Mouse (Mus musculus): ENCODE measurements around the gene Simc1. TPM values are rescaled to one million over a fixed set of nuclear protein-coding genes. Genes with fewer than 3 reads are reported as not detected.
A peak's percentile ranks its signal among the peaks of the same experiment; 100 is the strongest.
"Not testable (repeated sequence)": the region's sequence is repeated elsewhere in the genome, so short reads cannot be mapped to it uniquely, and the experiment has no call there.

Simc1 gene
- 18.5 and 21.9 TPM in 2 replicates for total RNA-seq (2017)

DNA sequence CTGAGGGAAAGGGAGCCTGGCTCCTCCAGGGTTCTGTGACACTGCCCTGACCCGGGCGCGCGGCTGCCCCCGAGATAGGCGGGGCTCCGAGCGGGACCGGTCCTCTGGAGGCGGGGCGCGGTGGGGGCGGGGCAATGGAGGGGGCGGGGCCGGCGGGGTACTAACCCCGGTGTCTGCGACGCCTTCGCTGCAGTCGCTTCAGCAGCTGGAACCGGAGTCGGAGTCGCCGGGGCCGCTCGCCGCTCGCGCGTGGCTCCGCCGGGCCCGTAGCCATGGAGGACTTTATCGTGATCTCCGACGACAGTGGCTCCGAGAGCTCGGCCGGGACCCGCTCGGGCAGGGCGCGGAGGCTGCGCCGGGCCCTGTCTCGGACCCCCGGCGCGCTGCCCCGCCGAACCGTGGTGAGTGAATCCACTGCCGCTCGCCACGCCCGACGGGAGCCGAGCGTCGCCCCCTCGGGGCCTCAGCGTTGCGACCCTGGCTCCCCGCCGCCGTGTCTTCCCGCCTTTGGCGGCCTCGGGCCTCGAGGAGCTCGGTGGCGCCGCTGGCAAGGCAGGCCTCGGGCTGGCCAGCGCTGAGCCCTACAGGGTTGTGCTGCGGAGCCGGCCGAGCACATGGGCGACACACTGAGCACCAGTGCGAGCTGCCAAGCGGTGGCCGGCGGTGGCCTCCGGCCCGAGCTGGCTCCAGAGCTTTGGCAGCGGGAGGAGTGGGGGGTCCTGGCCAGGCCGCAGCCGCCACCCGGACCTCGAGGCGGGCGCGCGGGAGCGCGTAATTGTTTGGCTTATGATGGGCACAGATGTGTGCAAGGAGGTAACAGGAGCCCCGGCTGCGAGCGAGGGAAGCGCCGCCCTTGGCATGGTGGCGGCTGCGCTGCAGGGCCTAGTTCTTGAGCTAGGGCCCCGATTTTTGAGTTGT is at the start of gene Simc1:
TSS of gene Simc1 (plus strand) at position 176 of the 918 bp plus-strand sequence.
- peak; percentile 84 for ATAC-seq (ENCODE audit: extremely low read depth, insufficient number of reproducible peaks, low FRiP score, poor library complexity, severe bottlenecking)

DNA sequence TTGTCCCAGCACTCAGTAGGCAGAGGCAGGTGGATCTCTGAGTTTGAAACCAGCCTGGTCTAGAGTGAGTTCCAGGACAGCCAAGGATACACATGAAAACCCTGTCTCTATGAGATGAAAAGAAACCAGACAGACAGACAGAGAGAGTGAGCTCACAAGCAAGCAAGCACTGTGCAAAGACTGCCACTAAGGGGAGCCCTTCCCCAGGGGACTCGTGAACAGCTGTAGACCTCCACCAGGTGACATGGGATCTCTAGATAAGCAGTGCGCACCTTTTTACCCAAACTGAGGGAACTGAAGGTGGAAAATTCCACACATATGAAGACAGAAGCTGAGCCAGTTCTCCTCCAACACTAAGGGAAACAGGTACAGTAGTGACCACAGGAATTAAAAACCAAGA is 46.5 kb upstream of the Simc1 start:
- ATAC-seq (ENCODE audit: extremely low read depth, insufficient number of reproducible peaks, low FRiP score, poor library complexity, severe bottlenecking) = 0 out of 2 replicates have a peak, but pooled peaks have one; percentile 42

DNA sequence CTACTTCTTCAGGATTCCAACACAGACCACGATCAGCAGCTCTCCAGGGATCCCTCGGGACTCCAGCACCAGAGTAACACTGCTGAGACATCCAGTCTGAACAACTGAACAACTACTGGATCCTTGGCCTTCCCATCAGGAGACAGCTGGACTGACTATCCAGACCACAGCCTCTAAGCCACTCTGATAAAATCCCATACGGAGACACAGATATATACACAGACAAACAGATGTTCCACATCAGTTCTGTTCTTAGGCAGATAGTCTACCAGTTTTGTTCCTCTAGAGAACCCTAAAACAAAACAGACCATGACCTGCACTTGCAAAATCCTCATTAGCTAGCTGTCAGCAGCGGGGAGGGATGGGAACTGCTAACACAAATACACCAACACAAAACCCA is 44.3 kb upstream of the Simc1 start:
- no peak for ATAC-seq (ENCODE audit: extremely low read depth, insufficient number of reproducible peaks, low FRiP score, poor library complexity, severe bottlenecking)

DNA sequence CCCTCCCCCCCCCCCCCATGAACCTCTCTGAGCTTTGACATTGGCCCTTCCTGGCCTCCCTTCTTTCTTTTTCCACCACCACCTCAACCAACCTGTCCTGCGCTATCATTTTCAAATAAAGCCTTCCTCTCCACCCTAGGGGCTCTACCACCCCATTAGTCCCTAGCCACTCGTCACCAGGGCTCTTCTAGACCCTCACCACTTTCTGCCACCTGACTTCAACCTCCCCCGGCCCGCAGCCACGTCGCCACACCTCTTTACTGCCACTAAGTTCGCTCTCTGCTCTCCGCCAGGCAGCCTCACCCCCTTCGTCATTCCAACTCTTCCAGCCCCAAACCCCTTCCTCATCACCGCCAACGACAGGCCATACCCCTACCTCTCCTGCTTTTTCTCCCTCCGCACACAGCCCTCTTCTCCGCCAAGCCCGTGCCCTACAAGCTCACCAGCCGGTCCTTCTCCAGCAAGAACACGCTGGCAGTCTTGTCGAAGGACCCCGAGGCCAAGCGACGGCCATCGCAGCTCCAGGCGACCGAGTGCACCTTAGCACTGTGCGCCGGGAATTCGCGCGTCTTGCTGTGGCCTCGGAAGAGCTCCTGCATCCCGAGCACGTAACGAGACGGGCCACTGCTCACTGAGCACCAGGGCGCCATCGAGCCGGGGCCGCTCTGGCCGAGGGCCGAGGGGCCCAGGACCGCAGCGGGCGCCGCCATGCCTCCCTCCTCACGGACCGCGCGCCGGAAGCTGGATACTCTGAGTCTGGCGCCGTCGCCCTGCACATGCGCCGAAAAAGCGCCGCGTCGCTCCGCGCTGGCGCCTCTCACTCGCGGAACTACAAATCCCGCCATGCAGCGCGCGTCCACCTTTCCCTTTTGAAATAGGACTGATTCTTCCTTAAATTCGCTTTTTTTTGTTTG is 35.2 kb upstream of the Simc1 start, which contains the start of gene Thoc3:
TSS of gene Thoc3 (minus strand) at position 752 of the 914 bp plus-strand sequence.
- peak; percentile 88 for ATAC-seq (ENCODE audit: extremely low read depth, insufficient number of reproducible peaks, low FRiP score, poor library complexity, severe bottlenecking)

DNA sequence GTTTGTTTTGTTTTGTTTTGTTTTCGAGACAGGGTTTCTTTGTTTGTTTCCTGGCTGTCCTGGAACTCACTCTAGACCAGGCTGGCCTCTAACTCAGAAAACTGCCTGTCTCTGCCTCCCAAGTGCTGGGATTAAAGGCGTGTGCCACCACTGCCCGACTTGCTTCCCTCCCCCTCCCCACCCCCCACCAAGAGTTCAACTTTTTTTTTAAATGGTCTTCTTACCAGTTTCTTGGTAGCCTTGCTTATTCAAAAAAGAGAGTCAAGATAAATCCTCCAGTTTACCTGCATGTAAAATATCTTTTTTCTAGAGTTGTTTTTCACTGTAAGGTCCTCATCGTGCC is 34.6 kb upstream of the Simc1 start:
- ATAC-seq (ENCODE audit: extremely low read depth, insufficient number of reproducible peaks, low FRiP score, poor library complexity, severe bottlenecking) = no peak

DNA sequence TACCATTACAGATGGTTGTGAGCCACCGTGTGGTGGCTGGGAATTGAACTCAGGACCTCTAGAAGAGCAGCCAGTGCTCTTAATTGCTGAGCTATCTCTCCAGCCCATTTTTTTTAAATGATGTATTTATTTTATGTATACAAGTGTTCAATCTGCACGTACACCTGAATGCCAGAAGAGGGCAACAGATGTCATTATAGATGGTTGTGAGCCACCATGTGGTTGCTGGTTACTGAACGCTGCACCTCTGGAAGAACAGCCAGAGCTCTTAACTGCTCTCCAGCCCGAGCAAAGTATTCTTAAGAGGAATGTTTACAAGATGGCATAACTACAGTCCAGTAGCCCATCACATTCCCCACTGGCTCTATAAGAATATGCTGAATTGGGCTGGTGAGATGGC is 31.6 kb upstream of the Simc1 start:
- no peak for ATAC-seq (ENCODE audit: extremely low read depth, insufficient number of reproducible peaks, low FRiP score, poor library complexity, severe bottlenecking)

DNA sequence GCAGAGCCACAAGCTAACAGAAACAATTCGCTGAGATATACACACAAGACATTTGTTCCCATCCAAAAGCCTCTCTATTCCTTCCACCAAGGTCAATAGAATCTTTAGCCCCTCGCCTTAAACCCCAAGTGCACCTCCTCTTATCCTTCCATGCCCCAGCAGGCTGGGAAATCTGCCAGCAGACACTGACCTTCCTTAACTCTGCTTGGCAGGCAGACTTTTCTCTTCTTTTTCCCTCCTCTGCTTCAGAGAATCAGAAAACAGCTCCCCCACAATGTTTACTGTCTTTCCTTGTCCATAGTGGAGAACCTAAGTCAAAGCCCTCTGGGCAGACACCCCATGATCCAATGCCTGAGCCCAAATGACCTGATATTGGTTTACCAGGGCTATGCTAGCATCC is 28.6 kb upstream of the Simc1 start:
- ATAC-seq (ENCODE audit: extremely low read depth, insufficient number of reproducible peaks, low FRiP score, poor library complexity, severe bottlenecking) = no peak

DNA sequence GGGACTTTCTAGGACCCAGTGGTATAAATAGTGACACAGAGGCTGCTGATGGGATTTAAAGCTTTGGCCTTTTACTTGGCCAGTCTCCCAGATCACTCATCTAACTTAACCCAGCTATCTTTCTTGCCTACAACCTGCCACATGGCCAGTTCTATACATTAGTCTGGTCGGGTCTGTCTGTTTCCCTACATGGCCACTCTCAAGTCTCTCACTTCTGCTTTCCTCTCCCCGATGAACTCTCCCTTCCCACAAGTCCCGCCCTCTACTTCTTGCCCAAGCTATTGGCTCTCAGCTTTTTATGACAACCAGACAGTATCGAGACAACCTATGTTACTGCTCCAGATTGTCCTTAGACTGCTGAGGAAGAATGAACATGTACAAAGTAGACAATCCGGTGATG is 27.9 kb upstream of the Simc1 start:
- ATAC-seq (ENCODE audit: extremely low read depth, insufficient number of reproducible peaks, low FRiP score, poor library complexity, severe bottlenecking) = peak; percentile 95

DNA sequence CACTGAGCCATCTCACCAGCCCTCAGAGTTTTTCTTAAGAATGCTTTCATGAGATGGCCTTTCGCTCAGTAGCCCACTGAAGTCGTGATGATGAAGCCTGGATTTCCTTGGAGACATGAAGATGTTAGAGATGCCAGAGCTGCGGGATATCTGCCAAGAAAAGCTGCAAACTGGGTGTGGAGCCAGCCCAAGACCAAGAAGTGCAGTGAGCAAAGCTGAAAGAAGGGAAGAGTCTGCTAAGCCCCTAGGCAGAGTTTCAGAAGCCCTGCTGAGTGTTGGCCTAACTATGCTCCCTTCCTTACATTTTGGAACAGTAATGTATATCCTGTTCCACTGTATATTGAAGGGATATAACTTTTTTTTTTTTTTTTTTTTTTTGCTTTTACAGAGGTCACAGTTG is 24.3 kb upstream of the Simc1 start:
- ATAC-seq (ENCODE audit: extremely low read depth, insufficient number of reproducible peaks, low FRiP score, poor library complexity, severe bottlenecking) = no peak

DNA sequence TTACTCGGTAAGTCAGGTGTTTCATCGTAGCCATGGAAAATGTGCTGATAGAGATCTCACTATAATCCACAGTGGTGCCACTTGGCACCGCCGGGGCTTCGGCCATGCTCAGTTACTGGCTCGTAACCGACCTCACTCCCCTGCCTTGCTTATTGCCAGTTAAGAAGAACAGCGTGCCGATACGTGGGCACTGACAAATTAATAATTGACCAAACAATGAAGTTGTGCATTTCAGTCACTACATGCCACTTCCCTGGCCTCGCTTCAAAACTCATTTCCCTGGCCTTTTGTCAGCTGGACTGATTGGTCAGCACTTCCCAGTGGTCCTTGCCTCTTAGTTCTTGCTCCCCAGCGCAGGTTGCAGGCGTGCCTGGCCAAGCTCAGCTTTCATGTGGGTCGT is 22.1 kb upstream of the Simc1 start:
- ATAC-seq (ENCODE audit: extremely low read depth, insufficient number of reproducible peaks, low FRiP score, poor library complexity, severe bottlenecking) = no peak

DNA sequence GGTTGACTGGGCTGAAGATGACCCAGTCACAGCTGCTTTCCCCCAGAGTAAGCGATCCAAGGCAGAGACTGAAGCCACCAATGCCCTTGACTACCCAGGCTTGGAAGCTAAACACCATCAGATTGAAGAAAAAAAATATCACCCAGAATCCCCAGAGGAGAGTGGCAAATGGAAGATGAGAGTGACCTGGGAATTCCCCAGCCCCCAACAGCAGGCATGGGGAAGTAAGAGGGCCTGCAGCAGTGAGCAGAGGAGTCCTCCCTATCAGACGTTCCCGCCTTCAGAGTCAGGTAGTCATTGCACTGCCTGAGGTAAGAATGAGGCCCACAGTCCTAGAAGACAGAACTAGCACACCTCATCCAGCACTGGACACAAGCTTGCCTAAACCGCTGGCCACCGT is 13.2 kb upstream of the Simc1 start:
- ATAC-seq (ENCODE audit: extremely low read depth, insufficient number of reproducible peaks, low FRiP score, poor library complexity, severe bottlenecking) = no peak

DNA sequence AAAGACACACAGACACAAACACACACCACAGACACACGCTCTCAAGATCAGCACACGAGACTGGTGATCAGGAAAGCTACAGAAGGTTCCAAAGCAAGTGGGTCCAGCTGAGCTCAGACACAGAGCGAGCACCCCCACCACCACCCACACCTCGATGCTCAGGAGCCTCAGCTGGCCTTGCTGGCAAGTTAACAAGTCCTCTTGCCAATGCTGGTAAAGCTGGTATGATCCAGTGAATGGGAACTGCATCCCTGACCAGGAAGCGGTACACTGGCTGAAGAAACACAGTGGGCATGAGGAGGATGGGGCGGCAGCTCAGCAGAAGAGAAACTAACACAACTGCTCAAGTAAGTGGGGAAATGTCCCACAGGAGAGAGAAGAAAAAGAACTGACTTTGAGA is 12.2 kb upstream of the Simc1 start:
- no peak for ATAC-seq (ENCODE audit: extremely low read depth, insufficient number of reproducible peaks, low FRiP score, poor library complexity, severe bottlenecking)

DNA sequence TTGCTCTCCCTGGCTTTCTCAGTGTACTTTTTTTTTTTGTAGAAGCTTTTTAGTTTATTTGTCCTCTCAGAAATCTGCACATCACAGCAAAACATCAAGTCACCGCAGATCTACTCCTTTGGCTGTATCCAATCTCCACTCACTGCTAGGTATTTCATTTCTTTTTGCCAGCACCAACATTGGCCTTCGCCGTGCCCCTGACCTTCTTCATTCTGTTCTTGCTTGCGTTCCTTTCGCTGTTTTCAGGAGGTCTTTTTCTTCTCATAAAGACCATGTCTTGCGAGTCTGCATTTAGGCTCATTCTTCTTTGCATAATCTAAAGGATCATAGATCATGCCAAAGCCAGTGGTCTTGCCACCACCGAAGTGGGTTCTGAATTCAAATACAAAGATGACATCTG is 4.0 kb upstream of the Simc1 start:
- not testable (repeated sequence) for ATAC-seq (ENCODE audit: extremely low read depth, insufficient number of reproducible peaks, low FRiP score, poor library complexity, severe bottlenecking)

DNA sequence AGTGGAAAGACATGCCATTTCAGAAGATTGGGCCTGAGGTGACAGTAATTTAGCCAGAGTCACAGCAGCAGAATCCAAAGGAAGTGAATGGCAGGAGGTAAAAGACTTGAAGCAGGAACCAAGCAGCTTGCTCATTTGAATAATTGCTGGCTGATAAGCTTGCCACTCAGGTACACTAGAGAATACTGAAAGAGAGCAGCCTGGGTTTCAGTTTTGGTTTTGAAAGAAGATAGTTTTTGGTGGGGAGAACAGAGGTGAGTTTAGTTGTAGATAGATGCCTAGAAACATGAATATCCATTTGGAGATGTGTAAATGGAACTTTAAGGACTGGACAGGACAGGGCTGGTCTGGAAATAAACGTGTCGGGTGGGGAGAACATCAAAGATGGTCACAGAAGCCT is 2.2 kb upstream of the Simc1 start:
- ATAC-seq (ENCODE audit: extremely low read depth, insufficient number of reproducible peaks, low FRiP score, poor library complexity, severe bottlenecking) = no peak; the same call in 1 of the 2 replicates

DNA sequence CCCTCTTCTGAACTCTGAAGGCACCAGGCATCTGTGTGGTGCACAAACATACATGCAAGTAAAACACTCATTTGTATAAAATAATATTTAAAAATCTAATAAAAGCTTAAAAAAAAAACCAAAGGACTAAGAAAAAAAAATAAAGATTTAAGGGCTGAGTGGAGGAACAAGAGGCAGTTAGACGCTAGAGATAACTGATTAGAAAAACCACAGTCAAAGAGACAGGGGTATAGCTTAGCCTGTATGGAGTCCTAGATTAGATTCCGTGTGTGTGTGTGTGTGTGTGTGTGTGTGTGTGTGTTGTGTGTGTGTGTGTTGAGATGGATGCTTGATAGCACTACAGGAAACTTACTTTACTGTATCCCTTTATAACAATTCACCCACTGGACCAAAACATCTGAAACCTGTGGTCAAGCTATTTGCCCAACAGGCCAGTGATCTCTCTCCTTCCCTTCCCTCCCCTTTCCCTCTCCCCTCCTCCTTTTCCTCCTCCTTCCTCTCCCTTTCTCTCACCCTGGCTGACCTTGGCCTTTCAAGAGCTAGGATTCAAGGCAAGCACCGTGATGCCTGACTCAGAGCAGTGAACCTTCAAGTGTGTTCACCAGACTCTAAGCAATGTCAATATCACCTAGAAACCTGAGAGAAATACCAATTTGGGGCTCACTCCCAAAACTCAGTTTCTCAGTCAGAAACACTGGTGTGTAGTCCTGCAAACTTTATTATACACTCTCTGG is 1.5 kb upstream of the Simc1 start:
- no peak for ATAC-seq (ENCODE audit: extremely low read depth, insufficient number of reproducible peaks, low FRiP score, poor library complexity, severe bottlenecking)

DNA sequence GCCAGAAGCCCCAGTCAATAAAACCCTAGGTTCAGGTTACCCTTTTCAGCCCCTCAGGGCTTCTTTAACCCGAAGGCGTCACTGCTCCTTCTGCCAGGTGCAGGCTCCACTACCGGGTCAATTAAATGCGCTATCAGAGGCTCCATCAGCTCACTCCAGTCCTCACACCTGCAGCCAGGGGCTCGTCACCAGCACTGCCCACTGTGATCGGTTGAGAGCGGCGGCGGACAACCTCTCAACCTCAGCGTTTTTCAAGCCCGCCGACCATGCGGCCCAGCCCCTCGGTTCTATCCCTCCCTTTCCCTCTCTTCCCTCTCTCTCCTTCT is 338 bp upstream of the Simc1 start:
- ATAC-seq (ENCODE audit: extremely low read depth, insufficient number of reproducible peaks, low FRiP score, poor library complexity, severe bottlenecking) = peak; percentile 15; the same call in 1 of the 2 replicates

DNA sequence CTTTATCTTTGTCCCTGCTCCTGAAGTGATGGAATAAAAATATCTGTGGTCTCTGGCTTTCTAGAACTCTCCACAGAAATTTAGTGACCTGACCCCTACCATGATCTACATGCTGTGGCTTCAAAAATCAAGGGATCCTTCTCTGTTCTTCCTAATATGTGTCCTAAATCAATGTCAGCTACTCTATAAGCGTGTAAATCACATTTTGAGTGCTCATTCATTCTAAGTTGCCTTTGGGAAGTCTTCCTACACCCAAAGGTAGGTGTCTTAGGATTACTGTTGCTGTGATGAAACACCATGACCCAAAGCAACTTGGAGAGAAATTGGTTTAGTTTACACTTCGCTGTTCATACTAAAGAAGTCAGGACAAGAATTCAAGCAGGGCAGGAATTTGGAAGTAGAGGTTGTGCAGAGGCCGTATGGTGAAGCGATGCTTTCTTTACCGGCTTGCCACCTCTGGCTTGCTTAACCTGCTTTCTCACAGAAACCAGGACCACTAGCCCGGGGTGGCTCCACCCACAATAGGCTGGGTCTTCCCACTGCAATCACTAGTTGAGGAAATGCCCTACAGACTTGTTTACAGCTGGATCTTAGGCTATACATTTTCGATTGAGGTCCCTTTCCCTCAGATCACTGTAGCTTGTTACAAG is 1.2 kb downstream of the Simc1 start:
- no peak for ATAC-seq (ENCODE audit: extremely low read depth, insufficient number of reproducible peaks, low FRiP score, poor library complexity, severe bottlenecking)

DNA sequence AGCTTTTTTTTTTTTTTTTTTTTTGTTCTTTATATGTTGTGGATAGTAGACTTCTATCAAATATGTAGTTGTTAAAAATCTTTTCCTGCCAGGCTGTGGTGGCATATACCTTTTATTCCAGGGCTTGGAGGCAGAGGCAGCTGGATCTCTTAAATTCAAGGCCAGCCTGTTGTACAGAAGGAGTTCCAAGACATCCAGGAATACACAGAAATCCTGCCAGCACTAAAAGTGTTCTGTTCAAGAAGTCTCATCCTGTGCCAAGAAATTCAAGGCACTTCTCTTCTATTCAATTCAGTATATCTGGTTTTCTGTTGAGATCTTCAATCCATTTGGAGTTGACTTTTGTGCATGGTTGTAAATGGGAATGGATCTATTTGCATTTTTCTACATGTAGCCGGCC is 2.3 kb downstream of the Simc1 start:
- no peak for ATAC-seq (ENCODE audit: extremely low read depth, insufficient number of reproducible peaks, low FRiP score, poor library complexity, severe bottlenecking)

DNA sequence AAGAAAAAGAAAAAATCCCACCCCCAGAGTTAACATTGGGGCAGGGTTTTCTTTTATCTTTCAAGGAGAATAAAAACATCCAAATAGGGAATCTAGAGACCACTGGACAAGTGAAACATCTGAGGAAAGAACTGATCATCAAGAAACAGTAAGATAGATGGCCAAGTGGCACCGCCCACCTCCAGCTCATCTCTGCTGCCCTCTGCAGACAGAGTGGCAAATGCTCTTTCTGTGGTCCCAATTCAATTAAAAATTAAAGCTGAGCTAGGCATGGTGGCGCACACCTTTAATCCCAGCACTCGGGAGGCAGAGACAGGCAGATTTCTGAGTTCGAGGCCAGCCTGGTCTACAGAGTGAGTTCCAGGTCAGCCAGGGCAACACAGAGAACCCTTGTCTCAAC is 16.6 kb downstream of the Simc1 start:
- ATAC-seq (ENCODE audit: extremely low read depth, insufficient number of reproducible peaks, low FRiP score, poor library complexity, severe bottlenecking) = peak; percentile 51; the same call in 1 of the 2 replicates
